Mouse (Mus musculus) midbrain, postnatal 0 days (tissue): ENCODE data around the gene Tlcd1. TPM values are rescaled to one million over a fixed set of nuclear protein-coding genes. Genes with fewer than 3 reads are reported as not detected.

Experiments used
- ATAC-seq: fragments of 200-750 bp; cut with Nextera tagmentation; 2 replicates; pipeline ENCODE4 v1.8.0; 2017; ENCODE audit warnings: moderate number of reproducible peaks, mild to moderate bottlenecking, moderate TSS enrichment, moderate library complexity; ENCODE audit not compliant: low FRiP score
- DNase-seq: peaks from one replicate; pipeline ENCODE4 v3.0.0-alpha.2; 2015; ENCODE audit warnings: low spot score
- H3K27ac ChIP-seq: fragments of 300-500 bp; sonication (generic); 2 replicates; pipeline ENCODE4 v1.5.1; 2014; ENCODE audit warnings: low read depth, mild to moderate bottlenecking, low read length, mixed read lengths
- H3K27me3 ChIP-seq: fragments of 300-500 bp; sonication (generic); 2 replicates; pipeline ENCODE4 v1.6.1; 2014; ENCODE audit warnings: low read length, control low read depth, mixed read lengths; ENCODE audit not compliant: insufficient read depth
- H3K36me3 ChIP-seq: fragments of 300-500 bp; sonication (generic); 2 replicates; pipeline ENCODE4 v1.6.1; 2014; ENCODE audit warnings: low read length, control low read depth, mixed read lengths; ENCODE audit not compliant: insufficient read depth
- H3K4me1 ChIP-seq: fragments of 300-500 bp; sonication (generic); 2 replicates; pipeline ENCODE4 v1.6.1; 2014; ENCODE audit warnings: mild to moderate bottlenecking, control low read depth, antibody characterized with exemption, low read length, mixed read lengths; ENCODE audit not compliant: insufficient read depth
- H3K4me2 ChIP-seq: fragments of 300-500 bp; sonication (generic); 2 replicates; pipeline ENCODE4 v1.6.1; 2014; ENCODE audit warnings: low read depth, mild to moderate bottlenecking, low read length, mixed read lengths; ENCODE audit not compliant: poor library complexity, severe bottlenecking
- H3K4me3 ChIP-seq: fragments of 300-500 bp; sonication (generic); 2 replicates; pipeline ENCODE4 v1.5.1; 2014; ENCODE audit warnings: low read depth, mild to moderate bottlenecking, low read length, moderate library complexity
- H3K9ac ChIP-seq: fragments of 300-500 bp; sonication (generic); replicated peaks from 2 replicates; pipeline ENCODE4 v1.6.1; 2014; ENCODE audit warnings: mild to moderate bottlenecking, low read length, moderate library complexity, mixed read lengths; ENCODE audit not compliant: poor library complexity, severe bottlenecking
- H3K9me3 ChIP-seq: fragments of 300-500 bp; sonication (generic); 2 replicates; pipeline ENCODE4 v1.6.1; 2016; ENCODE audit warnings: low read length, control low read depth
- CTCF ChIP-seq: IDR thresholded peaks from 2 replicates; pipeline ENCODE4 v1.5.1; 2016; ENCODE audit warnings: antibody characterized with exemption, mild to moderate bottlenecking
- WGBS: fragments of 180-500 bp; shearing (Covaris S2); extraction: QIAGEN DNeasy Blood & Tissue Kit; methylation state at CpG from one replicate; pipeline ENCODE4 v1.1.7; 2014; 5-methylcytosine and 5-hydroxymethylcytosine counted together
- polyA plus RNA-seq: library from polyadenylated mRNA; unstranded; fragments of >200 nt; fragmentation: Nextera tagmentation; extraction: Ambion mirVana; gene quantifications from 2 replicates; pipeline ENCODE4 v1.2.1, GENCODE M21; 2015
- total RNA-seq: library from RNA; depleted of rRNA; stranded (reverse); fragments of >200 nt; gene quantifications from 2 replicates; pipeline ENCODE4 v1.2.3, GENCODE M21; 2014

The Tlcd1 gene
- total and polyA plus RNA-seq, 2 experiments from 2014 or later, result 18.1 to 24.0 TPM

DNA sequence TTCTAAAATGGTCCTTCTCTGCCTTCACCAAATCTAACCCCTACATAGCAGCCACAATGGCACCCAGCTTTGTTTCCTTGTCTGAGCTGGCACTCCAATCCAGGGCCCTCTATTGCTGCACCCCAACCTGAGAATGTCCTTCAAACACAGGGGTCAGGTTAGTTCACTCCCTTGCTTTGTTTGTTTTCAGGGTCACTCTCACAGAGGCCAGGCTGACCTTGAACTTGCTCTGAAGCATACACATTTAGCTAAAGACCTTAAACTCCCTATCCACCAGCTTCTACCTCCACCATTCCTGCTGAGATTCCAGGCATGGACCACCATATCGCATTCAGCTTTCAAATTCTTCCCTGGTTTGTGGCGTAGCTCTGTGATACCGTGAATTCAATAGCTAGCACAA is 2.0 kb upstream of the Tlcd1 start:
- Histone ChIP-seq H3K4me2 (no peak overlapping the region), H3K9ac (peak overlapping the region; percentile 29; the same call in 1 of the 2 replicates), H3K27me3 (no peaks in the 10 kb centered on the region), H3K4me3 (no peak overlapping the region), H3K36me3 (peaks cover 1% of the 10 kb centered on the region; the same call in 1 of the 2 replicates), H3K27ac (no peak overlapping the region), H3K4me1 (peaks cover 10% of the 10 kb centered on the region; the same call in 1 of the 2 replicates), H3K9me3 (no peaks in the 10 kb centered on the region)
- 91% methylated on average over 3 of the region's 3 CpGs for WGBS
- DNase-seq (no peak), ATAC-seq (no peak)
- TF ChIP-seq CTCF, result no peak

DNA sequence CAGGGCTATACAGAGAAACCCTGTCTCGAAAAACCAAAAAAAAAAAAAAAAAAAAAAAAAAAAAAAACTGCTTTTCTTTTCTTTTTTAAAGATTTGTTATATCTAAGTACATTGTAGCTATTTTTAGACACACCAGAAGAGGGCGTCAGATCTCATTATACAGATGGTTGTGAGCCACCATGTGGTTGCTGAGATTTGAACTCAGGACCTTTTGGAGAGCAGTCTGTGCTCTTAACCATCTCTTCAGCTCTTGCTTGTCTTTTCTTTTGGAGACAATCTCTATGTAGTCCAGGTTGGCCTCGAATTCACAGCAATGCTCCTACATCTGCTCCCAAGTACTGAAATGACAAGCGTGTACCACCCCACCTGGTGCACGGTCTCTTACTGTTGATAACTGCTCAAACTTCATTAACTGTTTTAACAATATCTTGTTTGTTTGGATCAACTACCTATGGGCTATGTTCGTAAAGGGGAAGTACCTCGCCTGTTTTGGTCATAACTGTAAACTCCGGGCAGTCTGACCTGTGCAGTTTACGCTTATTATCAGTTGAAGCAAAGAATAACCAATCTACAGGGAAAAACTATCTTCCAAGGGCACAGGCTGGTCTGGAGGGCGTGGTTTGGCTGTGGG is 625 bp upstream of the Tlcd1 start:
- peaks cover 10% of the 10 kb centered on the region; the same call in 1 of the 2 replicates for H3K4me1 ChIP-seq
- no peaks in the 10 kb centered on the region for H3K9me3 ChIP-seq
- peaks cover 15% of the 10 kb centered on the region for H3K36me3 ChIP-seq
- peak overlapping the region; percentile 69 for H3K4me2 ChIP-seq
- TF ChIP-seq CTCF, result peak; percentile 32; the same call in 1 of the 2 replicates
- H3K9ac ChIP-seq, result peak overlapping the region; percentile 52; the same call in 1 of the 2 replicates
- no peaks in the 10 kb centered on the region for H3K27me3 ChIP-seq
- DNase-seq (no peak), ATAC-seq (no peak)
- H3K27ac ChIP-seq, result no peak overlapping the region
- H3K4me3 ChIP-seq, result peak overlapping the region; percentile 62
- 5% methylated on average over 9 of the region's 10 CpGs for WGBS

DNA sequence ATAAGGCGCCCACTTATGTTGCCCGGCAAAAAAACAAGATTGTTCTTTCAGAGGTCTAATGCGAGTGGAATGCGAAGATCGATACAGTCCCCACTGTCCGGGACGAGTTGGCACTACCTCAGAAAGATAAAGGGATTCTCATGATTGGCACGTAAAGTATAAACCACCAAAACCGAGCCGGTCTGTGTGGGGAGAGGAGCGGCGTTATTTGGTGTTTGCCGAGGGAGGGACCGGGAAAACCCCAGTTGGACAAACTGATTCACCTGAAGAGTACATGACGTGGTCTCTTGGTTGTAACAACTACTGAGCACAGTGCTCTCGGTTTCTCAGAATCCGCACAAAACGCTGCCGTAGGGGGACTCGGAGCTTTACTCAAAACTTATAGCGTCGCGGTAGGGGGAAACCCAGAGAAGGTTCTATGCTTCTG is 407 bp downstream of the Tlcd1 start:
- DNase-seq (no peak), ATAC-seq (no peak)
- Histone ChIP-seq H3K27ac (no peak overlapping the region), H3K4me1 (peaks cover 12% of the 10 kb centered on the region; the same call in 1 of the 2 replicates), H3K4me3 (peak overlapping the region; percentile 62), H3K9me3 (no peaks in the 10 kb centered on the region), H3K27me3 (no peaks in the 10 kb centered on the region), H3K9ac (peak overlapping the region; percentile 52), H3K36me3 (peaks cover 19% of the 10 kb centered on the region), H3K4me2 (peak overlapping the region; percentile 69)
- TF ChIP-seq CTCF, result no peak
- WGBS, result 2% methylated on average over 23 of the region's 23 CpGs

DNA sequence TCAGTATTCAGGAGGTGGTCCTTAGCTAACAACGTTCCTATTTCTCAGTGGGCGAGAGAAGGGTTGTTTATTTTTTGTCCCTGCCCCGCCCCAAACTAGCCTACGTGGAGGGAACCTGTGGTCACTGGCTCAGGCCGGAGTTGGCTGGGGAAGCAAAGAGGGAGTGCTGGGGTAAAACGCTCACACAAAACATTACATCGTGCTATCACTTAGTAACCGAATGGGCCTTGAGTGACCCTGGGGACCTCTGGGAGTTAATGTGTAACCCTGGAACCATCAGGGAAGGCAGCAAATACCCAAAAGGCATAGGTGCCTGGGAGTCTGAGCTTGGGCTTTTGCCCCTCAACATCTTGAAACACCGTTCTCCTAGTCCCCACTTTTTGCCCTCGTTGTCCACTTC is 926 bp downstream of the Tlcd1 start:
- H3K27ac ChIP-seq, result no peak overlapping the region
- no peaks in the 10 kb centered on the region for H3K9me3 ChIP-seq
- no peak for TF ChIP-seq CTCF

DNA sequence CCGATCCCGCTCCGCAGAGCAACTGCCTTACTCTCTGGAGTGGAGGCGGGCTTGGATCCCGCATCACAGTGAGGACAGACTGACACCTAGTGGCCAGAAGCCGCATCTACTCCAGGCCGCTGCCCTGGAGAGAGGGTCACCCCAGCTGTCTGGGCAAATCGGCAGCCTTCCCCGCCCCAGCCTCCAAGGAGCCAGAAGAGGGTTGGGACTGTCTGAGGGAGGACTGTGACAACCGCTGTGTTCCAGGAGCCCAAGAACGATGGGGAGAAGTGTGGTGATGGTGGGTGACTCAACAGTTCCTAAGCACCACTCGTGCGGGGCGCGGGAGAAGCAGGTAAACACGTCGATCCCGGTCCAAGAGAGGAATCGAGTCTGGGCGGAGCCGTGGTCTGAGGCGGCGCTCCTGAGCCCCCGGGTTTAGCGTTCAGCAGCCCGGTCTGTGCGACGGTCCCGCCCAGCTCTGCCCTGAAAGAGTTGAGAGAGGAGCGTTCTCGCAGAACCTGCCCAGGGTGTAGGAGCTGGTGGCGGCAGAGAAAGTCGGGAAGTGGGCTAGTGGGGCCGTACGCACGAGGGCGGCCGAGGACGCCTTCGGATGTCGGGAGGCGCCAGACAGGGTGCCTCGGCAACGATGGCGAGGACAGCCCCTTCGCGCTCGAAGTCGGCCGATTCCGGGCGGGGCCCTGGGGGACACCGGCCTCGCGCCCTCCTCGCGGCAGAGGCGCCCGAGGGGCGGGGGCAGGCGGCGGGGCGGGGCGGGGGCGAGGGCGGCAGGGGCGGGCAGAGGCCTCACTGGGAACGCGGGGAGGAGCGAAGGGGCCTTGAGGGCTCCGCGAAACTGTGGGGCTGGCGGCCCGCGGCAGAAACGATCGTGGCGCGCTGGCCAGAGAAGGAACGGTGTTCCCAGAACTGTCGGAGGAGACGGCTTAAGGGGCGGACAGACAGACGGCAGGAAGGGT is 1.7 kb downstream of the Tlcd1 start:
- peak overlapping the region; percentile 51 for H3K9ac ChIP-seq
- TF ChIP-seq CTCF, result peak; percentile 100
- WGBS, result under 1% methylated on average over 61 of the region's 84 CpGs
- H3K27ac ChIP-seq, result peak overlapping the region; percentile 69
- H3K36me3 ChIP-seq, result peaks cover 19% of the 10 kb centered on the region
- H3K27me3 ChIP-seq, result no peaks in the 10 kb centered on the region
- H3K4me3 ChIP-seq, result peak overlapping the region; percentile 62
- no peaks in the 10 kb centered on the region for H3K9me3 ChIP-seq
- H3K4me2 ChIP-seq, result peak overlapping the region; percentile 69
- DNase-seq (peak; percentile 95), ATAC-seq (peak; percentile 83)
- peaks cover 12% of the 10 kb centered on the region; the same call in 1 of the 2 replicates for H3K4me1 ChIP-seq

More for the DNA sequence above, 926 bp downstream of the Tlcd1 start:
- WGBS, result 5% methylated on average over 10 of the region's 10 CpGs
- H3K9ac ChIP-seq, result no peak overlapping the region
- H3K4me1 ChIP-seq, result peaks cover 12% of the 10 kb centered on the region; the same call in 1 of the 2 replicates
- H3K27me3 ChIP-seq, result no peaks in the 10 kb centered on the region
- peaks cover 19% of the 10 kb centered on the region for H3K36me3 ChIP-seq
- DNase-seq (no peak), ATAC-seq (no peak)
- peak overlapping the region; percentile 69 for H3K4me2 ChIP-seq
- H3K4me3 ChIP-seq, result peak overlapping the region; percentile 62
